Mouse (Mus musculus): ENCODE results near the gene Bola2. TPM values are rescaled to one million over a fixed set of nuclear protein-coding genes. Genes with fewer than 3 reads are reported as not detected.
A peak's percentile ranks its signal among the peaks of the same experiment; 100 is the strongest.

Bola2 gene
- total and polyA plus RNA-seq, 3 experiments = 60.4 to 341 (median 136) TPM

GRCm38 (mm10) chr7:126718787-126719337 is 23.7 kb downstream of the Bola2 start:
- dilution Hi-C loops (cut with MboI; ENCODE audit: extremely low pct_ligation_motif_present, extremely low pct_unique_long_range_greater_than_20kb, low sequenced_read_pairs) (no loop called here), in situ Hi-C loops (cut with MboI; ENCODE audit: low pct_ligation_motif_present, low pct_unique_long_range_greater_than_20kb, low sequenced_read_pairs) (loop anchor here (5.0 kb wide), 1 partner anchor 1053 kb away; no protein-coding TSS in a partner anchor)
- no peak for DNase-seq (ENCODE audit: extremely low read depth)
- H3K36me3 ChIP-seq (replicated peaks in 1 of 2; ENCODE audit: control insufficient read depth in 1 of 2, insufficient read depth in 1 of 2, low read length in 1 of 2) = no peaks in the 10 kb centered on the region
- no peak overlapping the region for H3K9ac ChIP-seq (ENCODE audit: insufficient read depth, low read depth)
- no peak overlapping the region for H3K27ac ChIP-seq (ENCODE audit: insufficient read depth, low read depth)
- no peak for TF ChIP-seq POLR2A (IDR thresholded peaks at IDR 0.05; ENCODE audit: low read depth, low read length)
- TF ChIP-seq SMC3 (IDR thresholded peaks at IDR 0.05; ENCODE audit: low read depth, low read length) = peak; percentile 28
- no peak for TF ChIP-seq MYC (IDR thresholded peaks at IDR 0.05; ENCODE audit: low read depth, low read length)
- TF ChIP-seq CTCF (conservative IDR thresholded peaks at IDR 0.05 in 1 of 2, IDR thresholded peaks at IDR 0.05 in 1 of 2; ENCODE audit: low read depth in 2 of 2, low read length in 2 of 2) = peak in 1 of 2 experiments; percentile 54; a peak in 2 of 4 replicates
- no peak for TF ChIP-seq TBP (conservative IDR thresholded peaks at IDR 0.05; ENCODE audit: low read depth, low read length)
- TF ChIP-seq RAD21 (IDR thresholded peaks at IDR 0.05; ENCODE audit: low read depth, low read length) = peak; percentile 34
- no peaks in the 10 kb centered on the region for H3K27me3 ChIP-seq (replicated peaks)
- no peak overlapping the region for H3K4me2 ChIP-seq (ENCODE audit: insufficient read depth, low read depth, poor library complexity, severe bottlenecking)
- H3K79me2 ChIP-seq (replicated peaks; ENCODE audit: control insufficient read depth, extremely low read depth, insufficient read depth, poor library complexity, severe bottlenecking) = no peaks in the 10 kb centered on the region
- H3K4me3 ChIP-seq (replicated peaks in 1 of 3; ENCODE audit: low read depth in 2 of 3, low read length in 2 of 3, poor library complexity in 1 of 3) = no peak overlapping the region
- H3K4me1 ChIP-seq (ENCODE audit: control insufficient read depth in 1 of 2, insufficient read depth in 2 of 2) = peaks cover 0 to 9% of the 10 kb centered on the region in 2 experiments; a peak in 2 of 4 replicates
- peaks cover 5% of the 10 kb centered on the region for H3K9me3 ChIP-seq (replicated peaks; ENCODE audit: low read length)

GRCm38 (mm10) chr7:126721635-126722034 is 26.4 kb downstream of the Bola2 start:
- H3K36me3 ChIP-seq (replicated peaks in 1 of 2; ENCODE audit: control insufficient read depth in 1 of 2, insufficient read depth in 1 of 2, low read length in 1 of 2) = no peaks in the 10 kb centered on the region
- no peak overlapping the region for H3K27ac ChIP-seq (ENCODE audit: insufficient read depth, low read depth)
- no peak for DNase-seq (ENCODE audit: extremely low read depth)
- H3K79me2 ChIP-seq (replicated peaks; ENCODE audit: control insufficient read depth, extremely low read depth, insufficient read depth, poor library complexity, severe bottlenecking) = no peaks in the 10 kb centered on the region
- dilution Hi-C loops (cut with MboI; ENCODE audit: extremely low pct_ligation_motif_present, extremely low pct_unique_long_range_greater_than_20kb, low sequenced_read_pairs) = no loop called here
- in situ Hi-C loops (cut with MboI; ENCODE audit: low pct_ligation_motif_present, low pct_unique_long_range_greater_than_20kb, low sequenced_read_pairs) = loop anchor here (10.0 kb wide), 1 partner anchor 943 kb away; no protein-coding TSS in a partner anchor
- no peak overlapping the region for H3K4me2 ChIP-seq (ENCODE audit: insufficient read depth, low read depth, poor library complexity, severe bottlenecking)
- H3K9ac ChIP-seq (ENCODE audit: insufficient read depth, low read depth) = no peak overlapping the region
- TF ChIP-seq USF1 (IDR thresholded peaks at IDR 0.05; ENCODE audit: low read depth, low read length) (no peak), MAX (IDR thresholded peaks at IDR 0.05; ENCODE audit: low read length) (no peak), MAFK (IDR thresholded peaks at IDR 0.05; ENCODE audit: insufficient replicate concordance, low read length) (no peak), TBP (conservative IDR thresholded peaks at IDR 0.05; ENCODE audit: low read depth, low read length) (no peak), USF2 (conservative IDR thresholded peaks at IDR 0.05; ENCODE audit: low read depth, low read length) (no peak), NELFE (IDR thresholded peaks at IDR 0.05; ENCODE audit: low read depth, low read length) (no peak), BHLHE40 (IDR thresholded peaks at IDR 0.05; ENCODE audit: low read depth, low read length) (no peak), ZMIZ1 (IDR thresholded peaks at IDR 0.05; ENCODE audit: low read depth, low read length) (no peak), POLR2AphosphoS2 (IDR thresholded peaks at IDR 0.05; ENCODE audit: low read depth, low read length) (no peak), PAX5 (IDR thresholded peaks at IDR 0.05; ENCODE audit: low read length) (no peak), NRF1 (IDR thresholded peaks at IDR 0.05; ENCODE audit: low read depth, low read length) (no peak), IRF4 (IDR thresholded peaks at IDR 0.05; ENCODE audit: low read depth, low read length) (no peak), UBTF (IDR thresholded peaks at IDR 0.05; ENCODE audit: low read depth, low read length) (no peak), SIN3A (IDR thresholded peaks at IDR 0.05; ENCODE audit: low read length) (no peak)
- peaks cover 5% of the 10 kb centered on the region for H3K9me3 ChIP-seq (replicated peaks; ENCODE audit: low read length)
- no peak overlapping the region for H3K4me3 ChIP-seq (replicated peaks in 1 of 3; ENCODE audit: low read depth in 2 of 3, low read length in 2 of 3, poor library complexity in 1 of 3)
- peaks cover 4 to 9% of the 10 kb centered on the region in 2 experiments; a peak in 3 of 4 replicates for H3K4me1 ChIP-seq (ENCODE audit: control insufficient read depth in 1 of 2, insufficient read depth in 2 of 2)
- no peaks in the 10 kb centered on the region for H3K27me3 ChIP-seq (replicated peaks)

Measured in CH12.LX (cell line).